In the genomic region with DNA sequence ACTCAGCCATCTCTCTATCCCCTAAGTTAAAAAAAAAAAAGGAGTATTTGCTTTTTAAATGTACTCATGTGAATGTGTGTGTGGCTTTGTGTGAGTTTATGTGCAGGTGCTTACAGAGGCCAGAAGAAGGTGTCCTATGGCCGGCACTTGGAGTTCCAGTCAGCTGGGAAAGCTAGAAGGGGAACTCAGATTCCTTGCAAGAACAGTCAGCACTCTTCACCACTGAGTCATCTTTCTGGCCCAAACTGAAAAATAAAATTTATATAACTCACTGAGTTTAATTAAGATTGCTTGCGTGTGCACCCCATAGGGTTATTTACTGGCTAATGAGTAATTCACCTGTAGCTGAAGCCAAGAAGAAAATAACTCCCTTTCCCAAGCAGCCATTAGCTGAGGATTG, we compare ENCODE assay signal across 28 mouse cellular contexts.
"Had no signal": no experiment of that assay in that cellular context is flagged by ENCODE, and none has a peak within 500 bp of the region (broad histone marks: within the 10 kb centered on the region; RNA-seq: fewer than 3 reads in every experiment).

No protein-coding gene starts in this region.

- H3K4me3 ChIP-seq: heart, embryonic 10.5 days; heart, embryonic 12.5 days; hindbrain, embryonic 10.5 days; hindbrain, embryonic 12.5 days; intestine, embryonic 15.5 days; kidney, embryonic 15.5 days; layer of hippocampus, adult 2 months; left cerebral cortex, adult 2 months; limb, embryonic 10.5 days; limb, embryonic 12.5 days; liver, embryonic 13.5 days; liver, embryonic 15.5 days had no signal

- H3K27ac ChIP-seq: heart, embryonic 10.5 days; hindbrain, embryonic 10.5 days; hindbrain, embryonic 12.5 days; hindbrain, embryonic 14.5 days; intestine, embryonic 15.5 days; kidney, embryonic 15.5 days; kidney, postnatal 0 days; layer of hippocampus, adult 2 months; left cerebral cortex, adult 2 months; limb, embryonic 10.5 days; limb, embryonic 12.5 days; liver, embryonic 13.5 days; liver, embryonic 15.5 days had no signal

- H3K36me3 ChIP-seq: heart, embryonic 10.5 days; heart, embryonic 12.5 days; hindbrain, embryonic 10.5 days; hindbrain, embryonic 12.5 days; intestine, embryonic 15.5 days; kidney, embryonic 15.5 days; limb, embryonic 10.5 days; limb, embryonic 12.5 days; liver, embryonic 13.5 days; liver, embryonic 15.5 days had no signal

- H3K4me1 ChIP-seq: heart, embryonic 10.5 days; heart, embryonic 12.5 days; hindbrain, embryonic 10.5 days; hindbrain, embryonic 12.5 days; intestine, embryonic 15.5 days; kidney, embryonic 15.5 days; limb, embryonic 10.5 days; liver, embryonic 13.5 days; liver, embryonic 15.5 days had no signal

- H3K9ac ChIP-seq: heart, embryonic 12.5 days; hindbrain, embryonic 12.5 days; hindbrain, embryonic 14.5 days; intestine, embryonic 15.5 days; kidney, embryonic 15.5 days; limb, embryonic 12.5 days; liver, embryonic 13.5 days; liver, embryonic 15.5 days; liver, postnatal 0 days had no signal

- H3K9me3 ChIP-seq: heart, embryonic 10.5 days; heart, embryonic 12.5 days; intestine, embryonic 15.5 days; kidney, embryonic 15.5 days; limb, embryonic 10.5 days; limb, embryonic 12.5 days; liver, embryonic 13.5 days; liver, embryonic 15.5 days had no signal

- DNase-seq: gastrocnemius, postnatal 25 days; heart, adult 18-20 months; heart, postnatal 10 days; heart, postnatal 4 days; kidney, adult 18-20 months; kidney, adult 8-10 months; kidney, postnatal 25 days; kidney, postnatal 4 days; liver; liver, embryonic 13.5 days; liver, postnatal 0 days had no signal

- H3K4me2 ChIP-seq: heart, embryonic 12.5 days; hindbrain, embryonic 12.5 days; hindbrain, embryonic 14.5 days; intestine, embryonic 15.5 days; kidney, embryonic 15.5 days; limb, embryonic 12.5 days; liver, embryonic 11.5 days; liver, embryonic 13.5 days; liver, embryonic 15.5 days had no signal

- ATAC-seq: hindbrain, embryonic 16.5 days; inflammation-experienced regulatory T-cells, adult 6 months; intestine, embryonic 15.5 days; intestine, postnatal 0 days; liver, postnatal 0 days had no signal

- H3K27me3 ChIP-seq: heart, embryonic 12.5 days; hindbrain, embryonic 12.5 days; intestine, embryonic 15.5 days; kidney, embryonic 15.5 days; limb, embryonic 12.5 days; liver, embryonic 13.5 days; liver, embryonic 15.5 days had no signal
